Comparison of ENCODE assay signal across 9 mouse cellular contexts in genomic region chr7:110614133-110615063, GRCm38 (mm10). TPM values are rescaled to one million over a fixed set of nuclear protein-coding genes. Genes with fewer than 3 reads are reported as not detected.
A peak's percentile ranks its signal among the peaks of the same experiment; 100 is the strongest.
DNase-seq lines count a peak whose midpoint lies in the region; ATAC-seq lines count a peak whose summit lies in the region.
"Had no signal": no experiment of that assay in that cellular context is flagged by ENCODE, and none has a peak within 500 bp of the region (broad histone marks: within the 10 kb centered on the region; RNA-seq: fewer than 3 reads in every experiment).

Gene Sbf2, minus strand, starts transcription at chr7:110614922.

- no peaks in the 10 kb centered on the region; the same call in 1 of the 2 replicates for H3K27me3 ChIP-seq in embryonic facial prominence, embryonic 15.5 days
- H3K27me3 ChIP-seq in heart, embryonic 11.5 days (ENCODE audit: control insufficient read depth, insufficient read depth, low read length), result peaks cover 2% of the 10 kb centered on the region; the same call in 1 of the 2 replicates
- no peaks in the 10 kb centered on the region for H3K27me3 ChIP-seq in kidney, embryonic 16.5 days (ENCODE audit: insufficient read depth, low read length)
- H3K27me3 ChIP-seq in liver, embryonic 11.5 days (replicated peaks; ENCODE audit: control insufficient read depth, insufficient read depth, low read length), result peaks cover 55% of the 10 kb centered on the region
- no peaks in the 10 kb centered on the region for H3K27me3 ChIP-seq in neural tube, embryonic 11.5 days (ENCODE audit: control insufficient read depth, insufficient read depth, low read length)

- peaks cover 24% of the 10 kb centered on the region for H3K4me1 ChIP-seq in embryonic facial prominence, embryonic 15.5 days
- H3K4me1 ChIP-seq in heart, embryonic 11.5 days (ENCODE audit: control insufficient read depth, insufficient read depth, low read length), result peaks cover 15% of the 10 kb centered on the region
- peaks cover 15% of the 10 kb centered on the region for H3K4me1 ChIP-seq in kidney, embryonic 16.5 days (ENCODE audit: insufficient read depth, low read length)
- peaks cover 11% of the 10 kb centered on the region for H3K4me1 ChIP-seq in liver, embryonic 11.5 days (replicated peaks; ENCODE audit: control insufficient read depth, insufficient read depth, low read length)
- 0 out of 2 replicates have a peak, but pooled peaks cover 4% of the 10 kb centered on the region for H3K4me1 ChIP-seq in neural tube, embryonic 11.5 days (ENCODE audit: control insufficient read depth, insufficient read depth, low read length)

- peak; percentile 92 for ATAC-seq in embryonic facial prominence, embryonic 15.5 days (ENCODE audit: insufficient number of reproducible peaks, low FRiP score, low TSS enrichment, low read depth)
- peak; percentile 89 for ATAC-seq in heart, embryonic 11.5 days (replicated peaks; ENCODE audit: insufficient number of reproducible peaks, low FRiP score, low TSS enrichment)
- ATAC-seq in kidney, embryonic 16.5 days (ENCODE audit: low FRiP score, low TSS enrichment), result peak; percentile 97
- peak; percentile 83 for ATAC-seq in liver, embryonic 11.5 days (replicated peaks; ENCODE audit: low FRiP score)
- ATAC-seq in neural tube, embryonic 11.5 days (ENCODE audit: insufficient read depth, low FRiP score, low TSS enrichment), result peak; percentile 93

- H3K9ac ChIP-seq in embryonic facial prominence, embryonic 15.5 days, result peak within 1 kb of the TSS; percentile 86
- H3K9ac ChIP-seq in heart, embryonic 11.5 days (ENCODE audit: low read depth, low read length), result peak within 1 kb of the TSS; percentile 94
- H3K9ac ChIP-seq in kidney, embryonic 16.5 days (replicated peaks; ENCODE audit: low read length), result peak within 1 kb of the TSS; percentile 96
- peak within 1 kb of the TSS; percentile 76 for H3K9ac ChIP-seq in liver, embryonic 11.5 days (ENCODE audit: low read depth, low read length)
- peak within 1 kb of the TSS; percentile 95 for H3K9ac ChIP-seq in neural tube, embryonic 11.5 days (ENCODE audit: low read length)

- DNase-seq in urinary bladder, adult 18-20 months (ENCODE audit: low spot score in 2 of 2), result peak; percentile 68 to 79
- DNase-seq in urinary bladder, postnatal 10 days (ENCODE audit: low spot score), result no peak
- peak; percentile 90 for DNase-seq in liver, embryonic 11.5 days (ENCODE audit: low spot score)
- DNase-seq in neural tube, embryonic 11.5 days (ENCODE audit: low spot score), result peak; percentile 91
- peak; percentile 49 for DNase-seq in telencephalon, adult 2 months (ENCODE audit: low read depth, low spot score)

- H3K9me3 ChIP-seq in embryonic facial prominence, embryonic 15.5 days (replicated peaks), result no peaks in the 10 kb centered on the region
- no peaks in the 10 kb centered on the region for H3K9me3 ChIP-seq in heart, embryonic 11.5 days (replicated peaks; ENCODE audit: control insufficient read depth, low read length)
- H3K9me3 ChIP-seq in kidney, embryonic 16.5 days (ENCODE audit: low read length), result no peaks in the 10 kb centered on the region
- H3K9me3 ChIP-seq in liver, embryonic 11.5 days (ENCODE audit: control insufficient read depth, low read length), result no peaks in the 10 kb centered on the region
- H3K9me3 ChIP-seq in neural tube, embryonic 11.5 days (ENCODE audit: control insufficient read depth, low read length), result no peaks in the 10 kb centered on the region

- peak within 1 kb of the TSS; percentile 98 for H3K27ac ChIP-seq in embryonic facial prominence, embryonic 15.5 days (replicated peaks)
- peak within 1 kb of the TSS; percentile 99 for H3K27ac ChIP-seq in heart, embryonic 11.5 days (ENCODE audit: low read depth, low read length)
- peak within 1 kb of the TSS; percentile 99 for H3K27ac ChIP-seq in kidney, embryonic 16.5 days (ENCODE audit: low read length)
- H3K27ac ChIP-seq in liver, embryonic 11.5 days (ENCODE audit: low read depth, low read length), result peak within 1 kb of the TSS; percentile 85
- peak within 1 kb of the TSS; percentile 97 for H3K27ac ChIP-seq in neural tube, embryonic 11.5 days (ENCODE audit: low read depth, low read length)

- under 1% methylated on average over 123 of the region's 127 CpGs for WGBS in embryonic facial prominence, embryonic 15.5 days
- under 1% methylated on average over 68 of the region's 127 CpGs for WGBS in heart, embryonic 11.5 days (ENCODE audit: insufficient replicate concordance)
- under 1% methylated on average over 85 of the region's 127 CpGs for WGBS in kidney, embryonic 16.5 days
- 1% methylated on average over 112 of the region's 127 CpGs for WGBS in liver, embryonic 11.5 days
- 0% methylated on average over 90 of the region's 127 CpGs for WGBS in neural tube, embryonic 11.5 days

- H3K36me3 ChIP-seq in embryonic facial prominence, embryonic 15.5 days, result no peaks in the 10 kb centered on the region
- no peaks in the 10 kb centered on the region for H3K36me3 ChIP-seq in heart, embryonic 11.5 days (ENCODE audit: control insufficient read depth, insufficient read depth, low read length)
- no peaks in the 10 kb centered on the region for H3K36me3 ChIP-seq in kidney, embryonic 16.5 days (ENCODE audit: insufficient read depth, low read length)
- no peaks in the 10 kb centered on the region for H3K36me3 ChIP-seq in liver, embryonic 11.5 days (ENCODE audit: control insufficient read depth, insufficient read depth, low read length)
- H3K36me3 ChIP-seq in neural tube, embryonic 11.5 days (ENCODE audit: control insufficient read depth, insufficient read depth, low read length), result no peaks in the 10 kb centered on the region
- H3K36me3 ChIP-seq: G1E had no signal

- H3K4me2 ChIP-seq in embryonic facial prominence, embryonic 15.5 days (replicated peaks), result peak within 1 kb of the TSS; percentile 85
- H3K4me2 ChIP-seq in heart, embryonic 11.5 days, result peak within 1 kb of the TSS; percentile 62
- peak within 1 kb of the TSS; percentile 86 for H3K4me2 ChIP-seq in kidney, embryonic 16.5 days (replicated peaks; ENCODE audit: low read depth, low read length)
- peak within 1 kb of the TSS; percentile 81 for H3K4me2 ChIP-seq in liver, embryonic 11.5 days
- H3K4me2 ChIP-seq in neural tube, embryonic 11.5 days (ENCODE audit: low read depth), result peak within 1 kb of the TSS; percentile 79

- peak within 1 kb of the TSS; percentile 84 for H3K4me3 ChIP-seq in embryonic facial prominence, embryonic 15.5 days (replicated peaks)
- H3K4me3 ChIP-seq in heart, embryonic 11.5 days (ENCODE audit: low read depth, low read length), result peak within 1 kb of the TSS; percentile 91
- H3K4me3 ChIP-seq in kidney, embryonic 16.5 days (ENCODE audit: low read length), result peak within 1 kb of the TSS; percentile 83
- H3K4me3 ChIP-seq in liver, embryonic 11.5 days (ENCODE audit: low read depth, low read length), result peak within 1 kb of the TSS; percentile 74
- H3K4me3 ChIP-seq in neural tube, embryonic 11.5 days (ENCODE audit: low read depth, low read length), result peak within 1 kb of the TSS; percentile 90

RNA-seq across cellular contexts. Expression of gene Sbf2, which starts in this region (rescaled TPM):
- 27.7 and 28.4 TPM in 2 replicates for polyA plus RNA-seq in embryonic facial prominence, embryonic 15.5 days (2015; fragmentation: Nextera tagmentation; extraction: Ambion mirVana)
- polyA plus RNA-seq in heart, embryonic 11.5 days (2014; fragmentation: Nextera tagmentation; extraction: Ambion mirVana), result 29.0 and 35.4 TPM in 2 replicates
- polyA plus RNA-seq in kidney, embryonic 16.5 days (2015; fragmentation: Nextera tagmentation; extraction: Ambion mirVana), result 32.1 and 36.7 TPM in 2 replicates
- 13.8 and 14.6 TPM in 2 replicates for polyA plus RNA-seq in liver, embryonic 11.5 days (2014; fragmentation: Nextera tagmentation; extraction: Ambion mirVana)
- 38.6 and 40.5 TPM in 2 replicates for polyA plus RNA-seq in neural tube, embryonic 11.5 days (2014; fragmentation: Nextera tagmentation; extraction: Ambion mirVana)
- polyA plus RNA-seq: G1E had no signal
